Mouse (Mus musculus): ENCODE results near the gene Lonp2. TPM values are rescaled to one million over a fixed set of nuclear protein-coding genes. Genes with fewer than 3 reads are reported as not detected.

Lonp2 gene
- polyA plus RNA-seq, 1 experiment from 2014 or later = 50.6 TPM

GRCm38 (mm10) chr8:86630212-86630611 is 6.4 kb downstream of the Lonp2 start:
- Histone ChIP-seq H3K9me3 (no peaks in the 10 kb centered on the region), H3K4me2 (no peak overlapping the region), H3K4me1 (peaks cover 2% of the 10 kb centered on the region), H3K27me3 (no peaks in the 10 kb centered on the region), H3K36me3 (peaks cover 16% of the 10 kb centered on the region), H3K9ac (no peak overlapping the region), H3K4me3 (no peak overlapping the region), H3K27ac (no peak overlapping the region)
- no peak for ATAC-seq (ENCODE audit: insufficient number of reproducible peaks, insufficient read depth, low FRiP score, low TSS enrichment, low read depth)
- 87% methylated on average over 5 of the region's 5 CpGs for WGBS

GRCm38 (mm10) chr8:86631395-86631794 is 7.6 kb downstream of the Lonp2 start:
- ATAC-seq (ENCODE audit: insufficient number of reproducible peaks, insufficient read depth, low FRiP score, low TSS enrichment, low read depth) = no peak
- Histone ChIP-seq H3K9me3 (no peaks in the 10 kb centered on the region), H3K4me3 (no peak overlapping the region), H3K4me2 (no peak overlapping the region), H3K36me3 (peaks cover 25% of the 10 kb centered on the region), H3K9ac (no peak overlapping the region), H3K4me1 (no peaks in the 10 kb centered on the region), H3K27me3 (no peaks in the 10 kb centered on the region), H3K27ac (no peak overlapping the region)
- WGBS = 79% methylated on average over 4 of the region's 4 CpGs

DNA sequence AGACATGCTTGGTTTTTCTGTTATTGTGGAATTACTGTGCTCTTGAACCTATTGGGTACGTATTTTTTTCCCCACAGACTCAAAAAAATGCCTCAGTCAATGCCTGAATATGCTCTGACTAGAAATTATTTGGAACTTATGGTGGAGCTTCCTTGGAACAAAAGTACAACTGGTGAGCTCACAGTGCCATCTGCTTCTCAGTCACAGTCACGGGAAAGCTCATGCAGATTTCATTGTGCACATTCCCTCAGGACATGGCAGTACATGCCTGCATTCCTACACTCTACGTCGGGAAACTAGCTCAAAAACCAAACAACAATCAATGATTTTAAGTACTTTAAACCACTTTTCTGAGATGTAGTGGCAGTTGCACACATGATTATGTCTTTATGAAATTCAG is 14.0 kb downstream of the Lonp2 start:
- H3K27ac ChIP-seq = no peak overlapping the region
- 53% methylated on average over 4 of the region's 4 CpGs for WGBS
- H3K36me3 ChIP-seq = peaks cover 67% of the 10 kb centered on the region
- no peak for ATAC-seq (ENCODE audit: insufficient number of reproducible peaks, insufficient read depth, low FRiP score, low TSS enrichment, low read depth)
- no peak overlapping the region for H3K9ac ChIP-seq
- no peak overlapping the region for H3K4me2 ChIP-seq
- H3K27me3 ChIP-seq = no peaks in the 10 kb centered on the region
- no peak overlapping the region for H3K4me3 ChIP-seq
- H3K9me3 ChIP-seq = no peaks in the 10 kb centered on the region
- H3K4me1 ChIP-seq = no peaks in the 10 kb centered on the region

DNA sequence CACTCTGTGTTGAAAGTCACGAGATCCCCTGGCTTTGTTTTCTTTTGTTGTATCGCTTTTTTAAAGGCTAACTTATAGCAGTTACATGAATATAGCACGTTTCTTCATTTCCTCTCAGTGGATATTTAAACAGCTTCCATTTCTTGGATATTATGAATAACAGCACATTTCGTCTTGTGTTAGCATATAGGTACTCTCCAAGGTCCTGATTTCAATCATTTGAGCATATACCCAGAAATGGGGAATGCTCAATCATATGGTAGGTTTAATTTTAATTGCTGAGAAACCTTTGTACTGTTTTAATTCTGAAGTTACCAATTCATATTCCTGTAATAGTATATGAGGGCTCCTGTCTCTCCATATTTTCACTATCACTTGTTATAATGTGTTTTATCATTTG is 15.1 kb downstream of the Lonp2 start:
- Histone ChIP-seq H3K9ac (no peak overlapping the region), H3K9me3 (no peaks in the 10 kb centered on the region), H3K4me2 (no peak overlapping the region), H3K27ac (no peak overlapping the region), H3K4me3 (no peak overlapping the region), H3K36me3 (peaks cover 65% of the 10 kb centered on the region), H3K27me3 (no peaks in the 10 kb centered on the region), H3K4me1 (no peaks in the 10 kb centered on the region)
- no peak for ATAC-seq (ENCODE audit: insufficient number of reproducible peaks, insufficient read depth, low FRiP score, low TSS enrichment, low read depth)
- 77% methylated on average over 4 of the region's 4 CpGs for WGBS

GRCm38 (mm10) chr8:86642682-86643081 is 18.8 kb downstream of the Lonp2 start:
- no peaks in the 10 kb centered on the region for H3K9me3 ChIP-seq
- H3K27ac ChIP-seq = no peak overlapping the region
- no peaks in the 10 kb centered on the region for H3K27me3 ChIP-seq
- no peaks in the 10 kb centered on the region for H3K4me1 ChIP-seq
- peaks cover 40% of the 10 kb centered on the region for H3K36me3 ChIP-seq
- no peak for ATAC-seq (ENCODE audit: insufficient number of reproducible peaks, insufficient read depth, low FRiP score, low TSS enrichment, low read depth)
- 83% methylated on average over 3 of the region's 3 CpGs for WGBS
- H3K9ac ChIP-seq = no peak overlapping the region
- H3K4me3 ChIP-seq = no peak overlapping the region
- H3K4me2 ChIP-seq = no peak overlapping the region

DNA sequence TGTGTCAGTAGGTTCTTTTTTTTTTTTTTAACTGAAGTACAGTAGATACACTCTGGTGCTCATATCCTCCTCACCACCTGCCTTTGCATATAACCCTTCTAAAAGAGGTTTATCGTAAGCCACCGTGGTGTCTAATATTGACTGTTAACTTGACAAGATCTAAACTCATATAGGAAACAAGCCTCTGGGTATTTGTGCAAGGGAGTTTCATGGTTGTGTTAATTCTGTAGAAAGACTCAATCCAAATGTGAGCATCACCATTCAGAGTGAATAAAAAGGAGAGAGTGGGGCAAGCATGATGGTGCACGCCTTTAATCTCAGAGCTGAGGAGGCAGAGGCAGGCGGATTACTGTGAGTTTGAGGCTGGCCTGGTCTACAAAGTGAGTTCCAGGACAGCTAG is 20.8 kb downstream of the Lonp2 start:
- H3K4me3 ChIP-seq = no peak overlapping the region
- no peak overlapping the region for H3K4me2 ChIP-seq
- peaks cover 24% of the 10 kb centered on the region for H3K36me3 ChIP-seq
- no peaks in the 10 kb centered on the region for H3K4me1 ChIP-seq
- no peaks in the 10 kb centered on the region for H3K27me3 ChIP-seq
- ATAC-seq (ENCODE audit: insufficient number of reproducible peaks, insufficient read depth, low FRiP score, low TSS enrichment, low read depth) = no peak
- no peak overlapping the region for H3K9ac ChIP-seq
- H3K9me3 ChIP-seq = no peaks in the 10 kb centered on the region
- no peak overlapping the region for H3K27ac ChIP-seq
- WGBS = 93% methylated on average over 4 of the region's 4 CpGs

DNA sequence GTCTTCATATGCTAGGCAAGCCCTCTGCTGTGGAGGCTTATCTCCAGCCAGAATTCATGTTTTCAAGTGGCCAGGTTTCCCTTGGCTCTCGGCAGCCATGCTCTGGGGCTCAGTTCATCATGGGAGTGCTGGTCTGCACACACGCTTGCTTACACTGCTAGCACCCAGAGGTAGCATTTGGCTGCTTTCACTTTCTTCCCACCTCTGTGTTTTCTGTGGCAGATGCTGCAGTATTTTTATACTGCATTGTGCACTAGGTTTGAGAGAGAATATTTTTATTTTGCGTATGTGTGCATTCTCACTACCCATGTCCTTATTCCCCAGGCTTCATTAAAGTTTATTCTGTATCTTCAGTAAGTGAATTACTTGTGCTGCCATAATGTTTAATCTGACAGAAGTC is 23.9 kb downstream of the Lonp2 start:
- H3K36me3 ChIP-seq = peaks cover 21% of the 10 kb centered on the region
- H3K4me2 ChIP-seq = no peak overlapping the region
- WGBS = 93% methylated on average over 3 of the region's 3 CpGs
- no peak overlapping the region for H3K9ac ChIP-seq
- no peaks in the 10 kb centered on the region for H3K4me1 ChIP-seq
- H3K4me3 ChIP-seq = no peak overlapping the region
- no peak for ATAC-seq (ENCODE audit: insufficient number of reproducible peaks, insufficient read depth, low FRiP score, low TSS enrichment, low read depth)
- H3K27me3 ChIP-seq = no peaks in the 10 kb centered on the region
- no peaks in the 10 kb centered on the region for H3K9me3 ChIP-seq
- H3K27ac ChIP-seq = no peak overlapping the region

- H3K36me3 ChIP-seq = peaks cover 37% of the 10 kb centered on the region
- H3K9ac ChIP-seq = no peak overlapping the region
- no peaks in the 10 kb centered on the region for H3K4me1 ChIP-seq
- no peaks in the 10 kb centered on the region for H3K27me3 ChIP-seq
- ATAC-seq (ENCODE audit: insufficient number of reproducible peaks, insufficient read depth, low FRiP score, low TSS enrichment, low read depth) = no peak
- H3K27ac ChIP-seq = no peak overlapping the region
- 79% methylated on average over 5 of the region's 5 CpGs for WGBS
- H3K9me3 ChIP-seq = no peaks in the 10 kb centered on the region
- H3K4me2 ChIP-seq = no peak overlapping the region
- no peak overlapping the region for H3K4me3 ChIP-seq
These were observed 27.6 kb downstream of the Lonp2 start for GRCm38 (mm10) chr8:86651416-86651815.

DNA sequence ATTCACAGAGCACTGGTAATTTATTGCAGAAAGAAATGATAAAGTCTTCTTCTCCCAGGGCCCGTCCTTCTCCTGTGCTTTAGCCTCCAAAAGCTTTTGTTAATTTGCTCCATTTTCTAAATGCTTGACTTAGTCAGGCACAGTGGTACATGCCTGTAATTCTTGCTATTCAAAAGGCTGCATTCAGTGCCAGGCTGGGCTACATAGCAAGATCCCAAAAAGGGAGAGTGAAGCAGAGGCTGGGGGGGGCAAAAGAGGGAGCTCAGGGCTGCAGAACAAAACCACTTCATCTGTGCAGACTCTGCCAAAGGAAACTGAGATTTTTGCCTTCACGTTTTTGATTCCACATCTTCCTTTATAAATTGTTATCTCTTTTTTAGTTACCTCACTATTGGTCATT is 28.7 kb downstream of the Lonp2 start:
- 85% methylated on average over 2 of the region's 2 CpGs for WGBS
- Histone ChIP-seq H3K4me1 (no peaks in the 10 kb centered on the region), H3K9me3 (no peaks in the 10 kb centered on the region)

DNA sequence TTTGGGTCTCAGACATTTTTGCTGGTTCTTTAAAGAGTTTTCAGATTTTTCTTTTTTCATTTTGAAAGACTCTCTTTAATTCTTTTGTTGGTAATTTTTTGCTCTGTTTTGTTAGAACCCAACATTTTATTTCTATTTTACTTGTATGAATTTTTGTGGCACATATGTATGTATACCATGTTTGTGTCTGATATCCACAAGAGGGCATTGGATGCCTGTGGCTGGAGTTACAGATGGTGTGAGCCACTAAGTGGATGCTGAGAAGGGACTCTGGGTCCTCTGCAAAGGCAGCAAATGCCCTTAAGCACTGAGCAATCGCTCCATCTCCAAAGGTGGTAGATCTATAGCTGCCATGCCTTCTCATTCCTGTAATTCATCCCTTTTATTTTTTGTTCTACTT is 30.7 kb downstream of the Lonp2 start:
- H3K9me3 ChIP-seq = no peaks in the 10 kb centered on the region
- no peak overlapping the region for H3K9ac ChIP-seq
- WGBS = 75% methylated on average over 1 of the region's 1 CpGs
- H3K4me1 ChIP-seq = no peaks in the 10 kb centered on the region
- no peak for ATAC-seq (ENCODE audit: insufficient number of reproducible peaks, insufficient read depth, low FRiP score, low TSS enrichment, low read depth)
- peaks cover 47% of the 10 kb centered on the region for H3K36me3 ChIP-seq
- no peak overlapping the region for H3K27ac ChIP-seq
- H3K4me2 ChIP-seq = no peak overlapping the region
- H3K27me3 ChIP-seq = no peaks in the 10 kb centered on the region
- H3K4me3 ChIP-seq = no peak overlapping the region

More for the DNA sequence above, 28.7 kb downstream of the Lonp2 start:
- Histone ChIP-seq H3K27ac (no peak overlapping the region), H3K36me3 (peaks cover 37% of the 10 kb centered on the region), H3K4me3 (no peak overlapping the region), H3K4me2 (no peak overlapping the region), H3K9ac (no peak overlapping the region), H3K27me3 (no peaks in the 10 kb centered on the region)
- ATAC-seq (ENCODE audit: insufficient number of reproducible peaks, insufficient read depth, low FRiP score, low TSS enrichment, low read depth) = no peak

GRCm38 (mm10) chr8:86668750-86669149 is 44.9 kb downstream of the Lonp2 start:
- ATAC-seq (ENCODE audit: insufficient number of reproducible peaks, insufficient read depth, low FRiP score, low TSS enrichment, low read depth) = no peak
- no peak overlapping the region for H3K27ac ChIP-seq

DNA sequence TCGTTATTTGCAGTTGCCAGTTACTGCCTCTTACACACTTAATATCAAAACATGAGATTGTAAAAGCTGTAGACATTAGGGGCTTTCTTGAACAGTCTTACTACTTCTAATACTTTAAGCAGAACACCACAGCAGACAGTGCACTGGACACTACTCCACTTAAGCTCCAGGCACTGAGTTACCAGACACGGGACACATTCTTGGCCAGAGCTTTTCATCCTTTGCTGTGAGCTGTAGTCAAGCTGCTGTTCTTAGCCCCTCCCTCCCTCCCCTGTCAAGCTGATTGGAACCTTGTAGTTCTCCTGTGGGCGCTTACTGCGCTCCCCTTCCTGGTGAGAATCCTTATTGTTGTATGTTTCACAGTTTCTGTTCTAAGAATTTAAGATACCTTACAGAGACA is 45.4 kb downstream of the Lonp2 start:
- H3K9ac ChIP-seq = no peak overlapping the region
- H3K27ac ChIP-seq = no peak overlapping the region
- H3K4me3 ChIP-seq = no peak overlapping the region
- H3K27me3 ChIP-seq = no peaks in the 10 kb centered on the region
- H3K4me1 ChIP-seq = no peaks in the 10 kb centered on the region
- H3K36me3 ChIP-seq = peaks cover 35% of the 10 kb centered on the region
- no peak overlapping the region for H3K4me2 ChIP-seq
- no peak for ATAC-seq (ENCODE audit: insufficient number of reproducible peaks, insufficient read depth, low FRiP score, low TSS enrichment, low read depth)
- 78% methylated on average over 4 of the region's 4 CpGs for WGBS
- no peaks in the 10 kb centered on the region for H3K9me3 ChIP-seq

More at GRCm38 (mm10) chr8:86668750-86669149, 44.9 kb downstream of the Lonp2 start:
- no peak overlapping the region for H3K4me3 ChIP-seq
- no peak overlapping the region for H3K4me2 ChIP-seq
- no peak overlapping the region for H3K9ac ChIP-seq
- no peaks in the 10 kb centered on the region for H3K27me3 ChIP-seq
- H3K36me3 ChIP-seq = peaks cover 30% of the 10 kb centered on the region
- H3K4me1 ChIP-seq = no peaks in the 10 kb centered on the region
- no peaks in the 10 kb centered on the region for H3K9me3 ChIP-seq

- Histone ChIP-seq H3K4me3 (no peak overlapping the region), H3K4me2 (no peak overlapping the region), H3K27me3 (no peaks in the 10 kb centered on the region), H3K9me3 (no peaks in the 10 kb centered on the region), H3K9ac (no peak overlapping the region), H3K36me3 (peaks cover 7% of the 10 kb centered on the region; the same call in 1 of the 2 replicates), H3K27ac (no peak overlapping the region), H3K4me1 (no peaks in the 10 kb centered on the region)
- no peak for ATAC-seq (ENCODE audit: insufficient number of reproducible peaks, insufficient read depth, low FRiP score, low TSS enrichment, low read depth)
- 48% methylated on average over 3 of the region's 3 CpGs for WGBS
These were observed 62.8 kb downstream of the Lonp2 start for GRCm38 (mm10) chr8:86686629-86687028.

Data from embryonic facial prominence, embryonic 13.5 days (tissue).